Mouse (Mus musculus): Measurements from ENCODE around the gene Zfp456.

The Zfp456 gene

DNA sequence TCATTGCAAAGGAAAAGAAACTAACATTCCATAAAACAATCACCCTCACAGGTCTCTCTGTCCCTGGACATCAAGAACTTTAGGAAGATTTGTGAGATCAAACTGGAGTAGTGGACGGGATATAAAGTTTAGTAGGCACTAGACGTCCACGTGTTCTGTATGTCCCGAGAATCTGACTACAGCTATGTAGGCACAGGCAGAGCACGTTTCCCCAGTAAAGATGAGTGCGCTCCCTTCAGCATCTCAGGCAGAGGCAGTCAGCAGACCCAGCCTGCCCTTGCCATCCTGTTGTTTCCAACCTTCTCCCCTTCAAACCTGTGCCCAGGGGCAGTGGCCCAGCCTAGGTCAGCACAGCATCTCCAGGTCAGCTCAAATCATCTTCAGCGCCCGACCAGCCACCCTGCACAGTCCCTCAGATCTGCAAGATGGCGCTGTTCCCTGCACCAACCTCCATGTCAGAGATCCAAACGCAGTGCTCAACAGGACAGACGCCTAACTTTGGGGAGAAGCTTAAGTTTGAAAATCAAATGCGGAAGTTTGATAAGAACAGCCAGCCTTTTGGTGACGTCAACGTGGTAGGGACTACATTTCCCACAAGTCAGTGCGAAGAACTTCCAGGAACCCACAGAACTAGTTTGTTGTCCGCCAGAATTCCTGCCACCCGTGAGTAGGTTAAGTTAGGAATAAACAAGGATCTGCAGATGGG is 43.4 kb downstream of the Zfp456 start, which contains the start of gene Zfp595:
Gene Zfp595 (minus strand): TSS at position 552 of the 706 bp plus-strand sequence.
- Histone ChIP-seq H3K36me3 (ENCODE audit: control insufficient read depth, insufficient read depth, low read length, poor library complexity, severe bottlenecking) (no peaks in the 10 kb centered on the region), H3K27me3 (ENCODE audit: control insufficient read depth, insufficient read depth, low read length, poor library complexity, severe bottlenecking) (no peaks in the 10 kb centered on the region)
- DNase-seq (ENCODE audit: low read depth, low spot score): peak; percentile 91

All from splenic B cell, adult 2 months (primary cell).